Mouse (Mus musculus) hindbrain, embryonic 13.5 days (tissue): ENCODE measurements at regions not wholly inside any gene's neighbourhood (a gene's known extent, or its start where the extent isn't known, plus 50 kb on each side); places are given as distances from the start of the nearest gene placed in this dataset.
A peak's percentile ranks its signal among the peaks of the same experiment; 100 is the strongest.

ENCODE experiments used
- ATAC-seq: fragments of 200-750 bp; cut with Nextera tagmentation; 2 replicates; pipeline ENCODE4 v1.8.0; 2017; ENCODE audit warnings: moderate TSS enrichment; ENCODE audit not compliant: low FRiP score
- H3K27ac ChIP-seq: fragments of 300-500 bp; sonication (generic); 2 replicates; pipeline ENCODE4 v1.5.1; 2015; ENCODE audit warnings: inconsistent platforms, mild to moderate bottlenecking, moderate library complexity
- H3K27me3 ChIP-seq: fragments of 300-500 bp; sonication (generic); 2 replicates; pipeline ENCODE4 v1.6.1; 2015; ENCODE audit warnings: mild to moderate bottlenecking, inconsistent platforms
- H3K36me3 ChIP-seq: fragments of 300-500 bp; sonication (generic); 2 replicates; pipeline ENCODE4 v1.6.1; 2015; ENCODE audit warnings: mild to moderate bottlenecking, inconsistent platforms
- H3K4me1 ChIP-seq: fragments of 300-500 bp; sonication (generic); replicated peaks from 2 replicates; pipeline ENCODE4 v1.6.1; 2015; ENCODE audit warnings: inconsistent platforms
- H3K4me2 ChIP-seq: fragments of 300-500 bp; sonication (generic); 2 replicates; pipeline ENCODE4 v1.6.1; 2015; ENCODE audit warnings: inconsistent platforms, mild to moderate bottlenecking, moderate library complexity
- H3K4me3 ChIP-seq: fragments of 300-500 bp; sonication (generic); 2 replicates; pipeline ENCODE4 v1.5.1; 2015; ENCODE audit warnings: mild to moderate bottlenecking, inconsistent platforms
- H3K9ac ChIP-seq: fragments of 300-500 bp; sonication (generic); 2 replicates; pipeline ENCODE4 v1.6.1; 2015; ENCODE audit warnings: mild to moderate bottlenecking, inconsistent platforms
- H3K9me3 ChIP-seq: fragments of 300-500 bp; sonication (generic); 2 replicates; pipeline ENCODE4 v1.6.1; 2016; ENCODE audit warnings: inconsistent platforms
- WGBS: fragments of 180-500 bp; shearing (Covaris S2); methylation state at CpG from one replicate; pipeline ENCODE4 v1.1.7; 2015; 5-methylcytosine and 5-hydroxymethylcytosine counted together

- 76% methylated on average over 7 of the region's 7 CpGs for WGBS
- Histone ChIP-seq H3K36me3 (no peaks in the 10 kb centered on the region), H3K9ac (no peak overlapping the region), H3K27ac (no peak overlapping the region), H3K4me1 (no peaks in the 10 kb centered on the region), H3K4me2 (no peak overlapping the region), H3K27me3 (no peaks in the 10 kb centered on the region), H3K4me3 (no peak overlapping the region), H3K9me3 (no peaks in the 10 kb centered on the region)
- no peak for ATAC-seq
These were observed 249.2 kb upstream of the Fam241a start for GRCm38 (mm10) chr3:128145329-128145728.

- H3K36me3 ChIP-seq: no peaks in the 10 kb centered on the region
- no peak overlapping the region for H3K4me3 ChIP-seq
- no peak for ATAC-seq
- H3K9ac ChIP-seq: no peak overlapping the region
- 95% methylated on average over 5 of the region's 5 CpGs for WGBS
- no peak overlapping the region for H3K4me2 ChIP-seq
- H3K4me1 ChIP-seq: no peaks in the 10 kb centered on the region
- no peak overlapping the region for H3K27ac ChIP-seq
- H3K27me3 ChIP-seq: no peaks in the 10 kb centered on the region
- no peaks in the 10 kb centered on the region for H3K9me3 ChIP-seq
These were observed 231.7 kb upstream of the Fam241a start for GRCm38 (mm10) chr3:128127836-128128235.

GRCm38 (mm10) chr3:128126664-128127063 is 230.5 kb upstream of the Fam241a start:
- Histone ChIP-seq H3K4me3 (no peak overlapping the region), H3K27me3 (no peaks in the 10 kb centered on the region), H3K36me3 (no peaks in the 10 kb centered on the region), H3K4me1 (no peaks in the 10 kb centered on the region), H3K9me3 (no peaks in the 10 kb centered on the region), H3K9ac (no peak overlapping the region), H3K27ac (no peak overlapping the region), H3K4me2 (no peak overlapping the region)
- 65% methylated on average over 3 of the region's 3 CpGs for WGBS
- no peak for ATAC-seq

- no peaks in the 10 kb centered on the region for H3K36me3 ChIP-seq
These were observed 226.0 kb upstream of the Fam241a start for GRCm38 (mm10) chr3:128122111-128122510.

GRCm38 (mm10) chr3:128120647-128121440 is 224.7 kb upstream of the Fam241a start:
- no peaks in the 10 kb centered on the region for H3K36me3 ChIP-seq
- no peaks in the 10 kb centered on the region for H3K4me1 ChIP-seq
- 88% methylated on average over 6 of the region's 6 CpGs for WGBS
- ATAC-seq: no peak
- no peaks in the 10 kb centered on the region for H3K27me3 ChIP-seq
- H3K9me3 ChIP-seq: no peaks in the 10 kb centered on the region
- no peak overlapping the region for H3K4me3 ChIP-seq
- no peak overlapping the region for H3K9ac ChIP-seq
- no peak overlapping the region for H3K4me2 ChIP-seq
- H3K27ac ChIP-seq: no peak overlapping the region

More at GRCm38 (mm10) chr3:128122111-128122510, 226.0 kb upstream of the Fam241a start:
- H3K27me3 ChIP-seq: no peaks in the 10 kb centered on the region
- WGBS: 76% methylated on average over 6 of the region's 6 CpGs
- ATAC-seq: no peak
- no peak overlapping the region for H3K4me2 ChIP-seq
- H3K27ac ChIP-seq: no peak overlapping the region
- H3K9ac ChIP-seq: no peak overlapping the region
- no peaks in the 10 kb centered on the region for H3K4me1 ChIP-seq
- no peak overlapping the region for H3K4me3 ChIP-seq
- no peaks in the 10 kb centered on the region for H3K9me3 ChIP-seq

- Histone ChIP-seq H3K27me3 (no peaks in the 10 kb centered on the region), H3K9me3 (no peaks in the 10 kb centered on the region), H3K9ac (no peak overlapping the region), H3K4me3 (no peak overlapping the region), H3K4me1 (no peaks in the 10 kb centered on the region), H3K36me3 (no peaks in the 10 kb centered on the region), H3K27ac (no peak overlapping the region), H3K4me2 (no peak overlapping the region)
- WGBS: 69% methylated on average over 3 of the region's 3 CpGs
- ATAC-seq: no peak
These were observed 217.1 kb upstream of the Fam241a start for GRCm38 (mm10) chr3:128113209-128113608.

GRCm38 (mm10) chr3:128110406-128110805 is 214.3 kb upstream of the Fam241a start:
- no peak overlapping the region for H3K4me3 ChIP-seq
- no peaks in the 10 kb centered on the region for H3K9me3 ChIP-seq
- H3K4me2 ChIP-seq: no peak overlapping the region
- H3K4me1 ChIP-seq: no peaks in the 10 kb centered on the region
- no peaks in the 10 kb centered on the region for H3K27me3 ChIP-seq
- no peaks in the 10 kb centered on the region for H3K36me3 ChIP-seq
- no peak overlapping the region for H3K9ac ChIP-seq
- WGBS: 48% methylated on average over 2 of the region's 2 CpGs
- no peak for ATAC-seq
- no peak overlapping the region for H3K27ac ChIP-seq

- no peaks in the 10 kb centered on the region for H3K4me1 ChIP-seq
- H3K4me2 ChIP-seq: no peak overlapping the region
- WGBS: 92% methylated on average over 6 of the region's 6 CpGs
- H3K9me3 ChIP-seq: no peaks in the 10 kb centered on the region
- H3K27me3 ChIP-seq: no peaks in the 10 kb centered on the region
- no peaks in the 10 kb centered on the region for H3K36me3 ChIP-seq
- H3K9ac ChIP-seq: no peak overlapping the region
- no peak for ATAC-seq
- no peak overlapping the region for H3K27ac ChIP-seq
- H3K4me3 ChIP-seq: no peak overlapping the region
These were observed 208.4 kb upstream of the Fam241a start for GRCm38 (mm10) chr3:128104516-128104915.

GRCm38 (mm10) chr3:128093046-128093445 is 196.9 kb upstream of the Fam241a start:
- Histone ChIP-seq H3K27ac (no peak overlapping the region), H3K9me3 (no peaks in the 10 kb centered on the region), H3K27me3 (no peaks in the 10 kb centered on the region), H3K4me1 (no peaks in the 10 kb centered on the region; the same call in 1 of the 2 replicates), H3K36me3 (no peaks in the 10 kb centered on the region), H3K4me2 (no peak overlapping the region), H3K4me3 (no peak overlapping the region), H3K9ac (no peak overlapping the region)
- no peak for ATAC-seq

- H3K9ac ChIP-seq: no peak overlapping the region
- H3K27ac ChIP-seq: no peak overlapping the region
- ATAC-seq: peak; percentile 87
- WGBS: 52% methylated on average over 4 of the region's 4 CpGs
- no peaks in the 10 kb centered on the region for H3K27me3 ChIP-seq
- no peak overlapping the region for H3K4me3 ChIP-seq
- H3K36me3 ChIP-seq: no peaks in the 10 kb centered on the region
- H3K4me2 ChIP-seq: no peak overlapping the region
- H3K9me3 ChIP-seq: no peaks in the 10 kb centered on the region
- no peaks in the 10 kb centered on the region for H3K4me1 ChIP-seq
These were observed 192.1 kb upstream of the Fam241a start for GRCm38 (mm10) chr3:128088207-128088606.

- H3K27me3 ChIP-seq: no peaks in the 10 kb centered on the region
- H3K9ac ChIP-seq: no peak overlapping the region
- no peak for ATAC-seq
- H3K4me3 ChIP-seq: no peak overlapping the region
- H3K9me3 ChIP-seq: no peaks in the 10 kb centered on the region
- H3K4me2 ChIP-seq: no peak overlapping the region
- WGBS: 86% methylated on average over 10 of the region's 10 CpGs
- no peak overlapping the region for H3K27ac ChIP-seq
- H3K4me1 ChIP-seq: no peaks in the 10 kb centered on the region
- H3K36me3 ChIP-seq: no peaks in the 10 kb centered on the region
These were observed 191.0 kb upstream of the Fam241a start for GRCm38 (mm10) chr3:128087163-128087562.

GRCm38 (mm10) chr3:128082463-128082862 is 186.3 kb upstream of the Fam241a start:
- H3K9ac ChIP-seq: no peak overlapping the region
- no peaks in the 10 kb centered on the region for H3K4me1 ChIP-seq
- H3K4me3 ChIP-seq: no peak overlapping the region
- WGBS: 84% methylated on average over 6 of the region's 6 CpGs
- H3K27ac ChIP-seq: no peak overlapping the region
- no peak for ATAC-seq
- no peaks in the 10 kb centered on the region for H3K36me3 ChIP-seq
- no peaks in the 10 kb centered on the region for H3K9me3 ChIP-seq
- no peaks in the 10 kb centered on the region for H3K27me3 ChIP-seq
- H3K4me2 ChIP-seq: no peak overlapping the region

- WGBS: 77% methylated on average over 1 of the region's 1 CpGs
- Histone ChIP-seq H3K36me3 (no peaks in the 10 kb centered on the region), H3K9me3 (no peaks in the 10 kb centered on the region), H3K27ac (no peak overlapping the region), H3K27me3 (no peaks in the 10 kb centered on the region), H3K4me3 (no peak overlapping the region), H3K4me1 (no peaks in the 10 kb centered on the region), H3K9ac (no peak overlapping the region), H3K4me2 (no peak overlapping the region)
- ATAC-seq: no peak
These were observed 185.3 kb upstream of the Fam241a start for GRCm38 (mm10) chr3:128081430-128081829.
